Mouse (Mus musculus) adrenal gland, postnatal 25 days (tissue): ENCODE data around the gene 2210408I21Rik. TPM values are rescaled to one million over a fixed set of nuclear protein-coding genes. Genes with fewer than 3 reads are reported as not detected.

Experiments
- DNase-seq: peaks from one replicate; pipeline ENCODE4 v3.0.0; 2021; ENCODE audit warnings: mixed read lengths
- total RNA-seq: library from RNA; stranded (reverse); gene quantifications from 2 replicates; pipeline ENCODE4 v1.2.3, GENCODE M21; 2021

2210408I21Rik gene
- total RNA-seq, 1 experiment from 2014 or later = 11.2 TPM

GRCm38 (mm10) chr13:77489938-77490651, 354.8 kb downstream of the 2210408I21Rik start:
- DNase-seq = no peak

- DNase-seq = no peak
Observed at GRCm38 (mm10) chr13:77514046-77514445, 378.7 kb downstream of the 2210408I21Rik start.

GRCm38 (mm10) chr13:77528960-77529699, 393.8 kb downstream of the 2210408I21Rik start:
- DNase-seq = no peak

- DNase-seq = no peak
Observed at GRCm38 (mm10) chr13:77529760-77530159, 394.4 kb downstream of the 2210408I21Rik start.

GRCm38 (mm10) chr13:77537466-77537865, 402.1 kb downstream of the 2210408I21Rik start:
- no peak for DNase-seq

- DNase-seq = no peak
Observed at GRCm38 (mm10) chr13:77547486-77548385, 412.4 kb downstream of the 2210408I21Rik start.

GRCm38 (mm10) chr13:77548386-77548695, 413.0 kb downstream of the 2210408I21Rik start:
- no peak for DNase-seq

- no peak for DNase-seq
Observed at GRCm38 (mm10) chr13:77548750-77549149, 413.4 kb downstream of the 2210408I21Rik start.

- DNase-seq = no peak
Observed at GRCm38 (mm10) chr13:77594011-77594410, 458.7 kb downstream of the 2210408I21Rik start.

GRCm38 (mm10) chr13:77615346-77615745, 480.0 kb downstream of the 2210408I21Rik start:
- DNase-seq = no peak

Other genes starting within 250 kb of the 2210408I21Rik start
- gene Slf1, start 67 bp upstream of the 2210408I21Rik start, total RNA-seq = 13.5 and 15.8 TPM in 2 replicates